Mouse (Mus musculus): Measurements from ENCODE around the gene Stra6.

Gene Stra6

GRCm38 (mm10) chr9:58201091-58201842 lies 137.7 kb downstream of the Stra6 start:
- no peak for DNase-seq (ENCODE audit: low read depth in 2 of 2, low spot score in 2 of 2)

GRCm38 (mm10) chr9:58201861-58202549 lies 138.4 kb downstream of the Stra6 start:
- no peak for DNase-seq (ENCODE audit: low read depth in 2 of 2, low spot score in 2 of 2)

GRCm38 (mm10) chr9:58202676-58203453 lies 139.3 kb downstream of the Stra6 start:
- DNase-seq (ENCODE audit: low read depth in 2 of 2, low spot score in 2 of 2), result no peak
